Mouse (Mus musculus) C2C12 (cell line): ENCODE measurements around the gene Unc45b. TPM values are rescaled to one million over a fixed set of nuclear protein-coding genes. Genes with fewer than 3 reads are reported as not detected.

Experiments
- H3K27me3 ChIP-seq: one replicate; pipeline ENCODE4 v1.6.1; 2011; ENCODE audit not compliant: control insufficient read depth, insufficient read depth, insufficient read length
- H3K36me3 ChIP-seq: one replicate; pipeline ENCODE4 v1.6.1; 2011; ENCODE audit not compliant: control insufficient read depth, insufficient read depth
- H3K4me3 ChIP-seq: one replicate; pipeline ENCODE4 v1.5.1; 2011; ENCODE audit warnings: mild to moderate bottlenecking, control low read depth; ENCODE audit not compliant: poor library complexity, insufficient read depth, severe bottlenecking
- H3K79me2 ChIP-seq: one replicate; pipeline ENCODE4 v1.6.1; 2011; ENCODE audit not compliant: control insufficient read depth, insufficient read depth
- H3K79me3 ChIP-seq: one replicate; pipeline ENCODE4 v1.6.1; 2011; ENCODE audit warnings: low read depth, control low read depth
- H3ac ChIP-seq: one replicate; pipeline ENCODE3; 2011; ENCODE audit warnings: low read depth; ENCODE audit not compliant: control insufficient read depth, insufficient read length
- CEBPB ChIP-seq: IDR thresholded peaks from one replicate; pipeline ENCODE4 v1.6.1; 2011; ENCODE audit warnings: low read depth, mild to moderate bottlenecking, control low read depth, moderate library complexity
- CTCF ChIP-seq: IDR thresholded peaks from one replicate; pipeline ENCODE4 v1.5.1; 2011; ENCODE audit not compliant: control insufficient read depth, insufficient read depth, insufficient read length
- FOSL1 ChIP-seq: IDR thresholded peaks from one replicate; pipeline ENCODE4 v1.8.0; 2011; ENCODE audit warnings: mild to moderate bottlenecking, low read length; ENCODE audit not compliant: poor library complexity, insufficient read depth, severe bottlenecking
- MAX ChIP-seq: IDR thresholded peaks from one replicate; pipeline ENCODE4 v1.6.1; 2011; ENCODE audit warnings: mild to moderate bottlenecking, control low read depth
- MYOD1 ChIP-seq: IDR thresholded peaks from one replicate; pipeline ENCODE4 v1.6.1; 2011; ENCODE audit warnings: low read depth; ENCODE audit not compliant: control insufficient read depth, insufficient read length
- MYOG ChIP-seq: IDR thresholded peaks from one replicate; pipeline ENCODE4 v1.6.1; 2011; ENCODE audit not compliant: control insufficient read depth, insufficient read length; ENCODE audit errors: extremely low read depth
- USF1 ChIP-seq: IDR thresholded peaks from one replicate; pipeline ENCODE4 v1.6.1; 2011; ENCODE audit warnings: low read depth, mild to moderate bottlenecking, control low read depth, moderate library complexity
- polyA plus RNA-seq: library from polyadenylated mRNA; unstranded; fragments of >200 nt; fragmentation: generic; extraction: Trizol; gene quantifications from one replicate; pipeline ENCODE4 v1.2.1, GENCODE M21; 2012; ENCODE audit warnings: missing spikeins

The Unc45b gene
- polyA plus RNA-seq, 1 experiment: 0.15 TPM

DNA sequence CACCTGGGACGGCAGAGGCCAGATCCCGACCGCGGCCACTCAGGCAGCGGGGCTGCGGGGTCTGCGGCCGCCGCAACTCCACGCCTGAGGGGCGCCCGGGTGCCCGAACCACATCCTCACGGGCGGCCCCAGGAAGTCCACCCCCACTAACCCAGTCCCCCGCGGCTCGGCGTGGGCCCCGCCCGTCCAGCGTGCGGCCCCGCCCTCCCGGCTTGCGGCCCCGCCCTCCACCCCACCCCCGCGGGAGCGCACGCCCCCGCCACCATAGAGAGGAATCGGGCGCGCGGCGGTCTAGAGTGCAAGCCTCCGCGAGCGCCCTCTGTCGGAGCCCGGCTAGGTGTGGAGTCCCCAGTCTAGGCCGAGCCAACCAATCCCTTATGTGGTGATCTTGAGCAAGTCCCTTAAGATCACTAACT is 39.3 kb upstream of the Unc45b start, which contains the start of gene Rffl:
TSS of gene Rffl (minus strand) at position 180 of the 416 bp plus-strand sequence.
- Histone ChIP-seq H3K79me3 (no peaks in the 10 kb centered on the region), H3ac (peak within 1 kb of the TSS; percentile 77), H3K4me3 (peak within 1 kb of the TSS; percentile 59), H3K36me3 (no peaks in the 10 kb centered on the region), H3K79me2 (no peaks in the 10 kb centered on the region), H3K27me3 (no peaks in the 10 kb centered on the region)
- TF ChIP-seq CTCF: peak; percentile 77
- TF ChIP-seq MYOD1: no peak

DNA sequence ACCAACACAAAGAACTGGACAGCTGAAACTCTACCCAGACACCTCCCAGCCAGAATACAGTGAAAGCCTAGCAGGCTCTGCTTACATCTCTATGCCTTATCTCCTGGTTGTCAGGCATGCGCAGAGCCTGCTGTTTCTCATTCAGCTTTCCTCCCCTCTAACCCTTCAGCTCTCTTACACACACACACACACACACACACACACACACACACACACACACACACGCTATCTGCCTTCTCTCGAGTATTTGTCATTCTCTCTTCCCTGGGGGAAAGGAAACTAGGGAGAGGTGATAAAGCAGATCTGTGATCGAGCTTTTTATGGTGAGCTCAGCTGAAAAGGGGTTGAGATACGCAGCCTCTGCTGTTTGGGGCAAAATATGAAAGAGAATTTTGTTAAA is 35.4 kb upstream of the Unc45b start:
- Histone ChIP-seq H3K4me3 (no peak overlapping the region), H3ac (no peak overlapping the region), H3K27me3 (no peaks in the 10 kb centered on the region), H3K79me3 (no peaks in the 10 kb centered on the region), H3K36me3 (no peaks in the 10 kb centered on the region), H3K79me2 (no peaks in the 10 kb centered on the region)
- no peak for TF ChIP-seq CEBPB

DNA sequence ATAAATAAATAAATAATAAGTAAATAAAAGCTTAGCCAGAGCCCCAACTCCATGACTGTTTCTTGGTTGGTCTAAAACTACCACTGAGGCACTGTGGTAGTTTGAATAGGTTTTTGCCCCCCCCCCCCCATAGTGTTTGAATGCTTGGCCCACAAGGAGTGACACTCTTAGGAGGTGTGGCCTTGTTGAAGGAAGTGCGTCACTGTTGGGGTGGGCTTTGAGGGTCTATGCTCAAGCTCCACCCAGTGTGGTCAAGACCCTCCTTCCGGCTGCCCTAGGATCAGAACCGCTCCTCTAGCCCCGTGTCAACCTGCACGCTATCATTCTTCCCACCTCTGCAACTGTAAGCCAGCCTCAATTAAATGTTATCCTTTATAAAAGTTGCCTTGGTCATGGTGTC is 34.7 kb upstream of the Unc45b start:
- Histone ChIP-seq H3ac (no peak overlapping the region), H3K79me3 (no peaks in the 10 kb centered on the region), H3K36me3 (no peaks in the 10 kb centered on the region), H3K4me3 (no peak overlapping the region), H3K27me3 (no peaks in the 10 kb centered on the region), H3K79me2 (no peaks in the 10 kb centered on the region)
- no peak for TF ChIP-seq MAX
- no peak for TF ChIP-seq FOSL1
- no peak for TF ChIP-seq CEBPB
- no peak for TF ChIP-seq CTCF
- no peak for TF ChIP-seq USF1
- TF ChIP-seq MYOG: no peak
- no peak for TF ChIP-seq MYOD1

- Histone ChIP-seq H3K4me3 (no peak overlapping the region), H3K79me3 (no peaks in the 10 kb centered on the region), H3K79me2 (no peaks in the 10 kb centered on the region), H3ac (no peak overlapping the region), H3K27me3 (no peaks in the 10 kb centered on the region), H3K36me3 (peaks cover 5% of the 10 kb centered on the region)
- TF ChIP-seq CTCF: no peak
- TF ChIP-seq MAX: no peak
- TF ChIP-seq MYOG: no peak
- TF ChIP-seq USF1: no peak
- no peak for TF ChIP-seq CEBPB
- TF ChIP-seq MYOD1: no peak
- TF ChIP-seq FOSL1: no peak
Observed at GRCm38 (mm10) chr11:82877726-82878344, 32.5 kb upstream of the Unc45b start.

- Histone ChIP-seq H3K36me3 (peaks cover 5% of the 10 kb centered on the region), H3K27me3 (no peaks in the 10 kb centered on the region), H3K79me2 (no peaks in the 10 kb centered on the region), H3K79me3 (no peaks in the 10 kb centered on the region), H3K4me3 (no peak overlapping the region), H3ac (no peak overlapping the region)
- TF ChIP-seq MYOD1 (no peak), MYOG (no peak), MAX (no peak), CEBPB (no peak), FOSL1 (no peak)
Observed at GRCm38 (mm10) chr11:82883180-82883579, 27.2 kb upstream of the Unc45b start.

- Histone ChIP-seq H3K36me3 (peaks cover 2% of the 10 kb centered on the region), H3K27me3 (no peaks in the 10 kb centered on the region), H3ac (no peak overlapping the region), H3K4me3 (no peak overlapping the region), H3K79me3 (no peaks in the 10 kb centered on the region), H3K79me2 (no peaks in the 10 kb centered on the region)
- TF ChIP-seq MYOG (no peak), CEBPB (no peak), USF1 (no peak), MYOD1 (no peak)
Observed at GRCm38 (mm10) chr11:82886559-82886958, 23.8 kb upstream of the Unc45b start.
